Mouse (Mus musculus): Measurements from ENCODE around the gene 2310033P09Rik.
"Not testable (repeated sequence)": the region's sequence is repeated elsewhere in the genome, so short reads cannot be mapped to it uniquely, and the experiment has no call there.

Gene 2310033P09Rik

GRCm38 (mm10) chr11:59201216-59202002, 6.7 kb upstream of the 2310033P09Rik start:
- DNase-seq (ENCODE audit: low spot score), result no peak

- DNase-seq (ENCODE audit: low spot score), result peak; percentile 97
These were observed 5.8 kb upstream of the 2310033P09Rik start, which contains the start of gene Mrpl55 for GRCm38 (mm10) chr11:59202081-59202995. TSS of gene Mrpl55 (plus strand) at chr11:59202486.

GRCm38 (mm10) chr11:59209003-59209441, 901 bp downstream of the 2310033P09Rik start:
- peak; percentile 81 for DNase-seq (ENCODE audit: low spot score)

GRCm38 (mm10) chr11:59209580-59209979, 1.5 kb downstream of the 2310033P09Rik start:
- no peak for DNase-seq (ENCODE audit: low spot score)

GRCm38 (mm10) chr11:59210020-59210419, 1.9 kb downstream of the 2310033P09Rik start:
- no peak for DNase-seq (ENCODE audit: low spot score)

- DNase-seq (ENCODE audit: low spot score), result not testable (repeated sequence)
These were observed 3.4 kb downstream of the 2310033P09Rik start for GRCm38 (mm10) chr11:59211561-59211960.

GRCm38 (mm10) chr11:59212320-59212719, 4.2 kb downstream of the 2310033P09Rik start:
- not testable (repeated sequence) for DNase-seq (ENCODE audit: low spot score)

- no peak for DNase-seq (ENCODE audit: low spot score)
These were observed 4.9 kb downstream of the 2310033P09Rik start for GRCm38 (mm10) chr11:59212892-59213494.

- DNase-seq (ENCODE audit: low spot score), result no peak
These were observed 8.8 kb downstream of the 2310033P09Rik start for GRCm38 (mm10) chr11:59216955-59217354.

- DNase-seq (ENCODE audit: low spot score), result no peak
These were observed 10.4 kb downstream of the 2310033P09Rik start for GRCm38 (mm10) chr11:59218389-59218998.

GRCm38 (mm10) chr11:59219064-59219463, 10.9 kb downstream of the 2310033P09Rik start:
- peak; percentile 48 for DNase-seq (ENCODE audit: low spot score)

- DNase-seq (ENCODE audit: low spot score), result no peak
These were observed 13.5 kb downstream of the 2310033P09Rik start for GRCm38 (mm10) chr11:59221604-59222003.

- DNase-seq (ENCODE audit: low spot score), result no peak
These were observed 14.2 kb downstream of the 2310033P09Rik start for GRCm38 (mm10) chr11:59222306-59222705.

- no peak for DNase-seq (ENCODE audit: low spot score)
These were observed 15.9 kb downstream of the 2310033P09Rik start for GRCm38 (mm10) chr11:59224025-59224424.

GRCm38 (mm10) chr11:59224470-59224869, 16.3 kb downstream of the 2310033P09Rik start:
- no peak for DNase-seq (ENCODE audit: low spot score)

- no peak for DNase-seq (ENCODE audit: low spot score)
These were observed 17.0 kb downstream of the 2310033P09Rik start for GRCm38 (mm10) chr11:59225167-59225566.

- DNase-seq (ENCODE audit: low spot score), result no peak
These were observed 18.1 kb downstream of the 2310033P09Rik start for GRCm38 (mm10) chr11:59226251-59226650.

- DNase-seq (ENCODE audit: low spot score), result peak; percentile 25
These were observed 18.9 kb downstream of the 2310033P09Rik start for GRCm38 (mm10) chr11:59226787-59227603.

GRCm38 (mm10) chr11:59227604-59228121, 19.5 kb downstream of the 2310033P09Rik start:
- DNase-seq (ENCODE audit: low spot score), result no peak

GRCm38 (mm10) chr11:59228122-59228953, 20.2 kb downstream of the 2310033P09Rik start, which contains the start of gene Arf1:
TSS of gene Arf1 (minus strand) at chr11:59228270.
- peak; percentile 97 for DNase-seq (ENCODE audit: low spot score)
